Mouse (Mus musculus) kidney, postnatal 10 days (tissue): Measurements from ENCODE around the gene Otx2.
A peak's percentile ranks its signal among the peaks of the same experiment; 100 is the strongest.

Experiments
- DNase-seq: peaks from one replicate; pipeline ENCODE4 v3.0.0; 2021; ENCODE audit warnings: mixed read lengths

Gene Otx2

GRCm38 (mm10) chr14:48673541-48673940 lies at the start of gene Otx2:
Gene Otx2, minus strand, starts transcription at chr14:48673819.
- no peak for DNase-seq

- DNase-seq: no peak
Measured at GRCm38 (mm10) chr14:48722763-48723162, 49.1 kb upstream of the Otx2 start.

- DNase-seq: no peak
Measured at GRCm38 (mm10) chr14:48719296-48719695, 45.7 kb upstream of the Otx2 start.

GRCm38 (mm10) chr14:48717632-48718279 lies 44.1 kb upstream of the Otx2 start:
- DNase-seq: no peak

GRCm38 (mm10) chr14:48716456-48716855 lies 42.8 kb upstream of the Otx2 start:
- DNase-seq: no peak

- no peak for DNase-seq
Measured at GRCm38 (mm10) chr14:48710871-48711370, 37.3 kb upstream of the Otx2 start.

- DNase-seq: no peak
Measured at GRCm38 (mm10) chr14:48710062-48710870, 36.6 kb upstream of the Otx2 start.

- DNase-seq: peak; percentile 23
Measured at GRCm38 (mm10) chr14:48709371-48710061, 35.9 kb upstream of the Otx2 start.

GRCm38 (mm10) chr14:48707844-48708383 lies 34.3 kb upstream of the Otx2 start:
- DNase-seq: no peak

GRCm38 (mm10) chr14:48707391-48707790 lies 33.8 kb upstream of the Otx2 start:
- no peak for DNase-seq

GRCm38 (mm10) chr14:48700790-48701370 lies 27.3 kb upstream of the Otx2 start:
- DNase-seq: no peak

- DNase-seq: no peak
Measured at GRCm38 (mm10) chr14:48679590-48679989, 6.0 kb upstream of the Otx2 start.

- no peak for DNase-seq
Measured at GRCm38 (mm10) chr14:48678674-48679073, 5.1 kb upstream of the Otx2 start.

- DNase-seq: no peak
Measured at GRCm38 (mm10) chr14:48674036-48674831, 615 bp upstream of the Otx2 start.

GRCm38 (mm10) chr14:48672611-48673176 lies 925 bp downstream of the Otx2 start:
- no peak for DNase-seq

GRCm38 (mm10) chr14:48671480-48672240 lies 2.0 kb downstream of the Otx2 start:
- no peak for DNase-seq

- no peak for DNase-seq
Measured at GRCm38 (mm10) chr14:48670761-48671479, 2.7 kb downstream of the Otx2 start.

GRCm38 (mm10) chr14:48670258-48670630 lies 3.4 kb downstream of the Otx2 start:
- DNase-seq: no peak

GRCm38 (mm10) chr14:48669541-48670257 lies 3.9 kb downstream of the Otx2 start:
- no peak for DNase-seq
